Mouse (Mus musculus) kidney, adult 2 months (tissue): ENCODE results near the gene Tnks2.

ENCODE experiments used
- CTCF ChIP-seq: fragments of 200-500 bp; conservative IDR thresholded peaks from 2 replicates; pipeline ENCODE4 v1.5.1; 2011; ENCODE audit warnings: low read depth, mild to moderate bottlenecking, control low read depth, low read length, moderate library complexity, mixed read lengths; ENCODE audit not compliant: insufficient read depth, insufficient read length
- POLR2A ChIP-seq: fragments of 200-500 bp; IDR thresholded peaks from one replicate; pipeline ENCODE4 v1.6.1; 2011; ENCODE audit warnings: low read depth, low read length, control low read depth

DNA sequence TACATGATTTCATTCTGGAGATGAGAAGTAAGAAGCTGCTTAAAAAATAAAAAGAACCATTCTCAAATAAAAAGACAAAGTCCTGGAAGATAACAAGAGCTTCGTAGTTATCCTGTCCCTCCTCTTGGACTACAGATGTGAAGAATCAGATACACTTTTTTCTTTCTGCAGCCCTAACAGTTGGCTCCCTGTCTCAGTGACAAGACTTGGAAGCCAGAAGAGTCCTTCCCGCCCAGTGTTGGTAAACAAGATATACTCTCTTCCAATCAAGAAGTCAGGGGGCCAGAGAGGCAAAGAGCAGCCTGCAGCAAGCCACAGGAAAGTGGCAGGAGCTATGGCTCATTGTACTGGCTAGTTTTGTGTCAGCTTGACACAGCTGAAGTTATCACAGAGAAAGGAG lies 27.2 kb upstream of the Tnks2 start:
- no peak for TF ChIP-seq CTCF
- no peak for TF ChIP-seq POLR2A
